Mouse (Mus musculus): ENCODE data around the gene Eif5.

DNA sequence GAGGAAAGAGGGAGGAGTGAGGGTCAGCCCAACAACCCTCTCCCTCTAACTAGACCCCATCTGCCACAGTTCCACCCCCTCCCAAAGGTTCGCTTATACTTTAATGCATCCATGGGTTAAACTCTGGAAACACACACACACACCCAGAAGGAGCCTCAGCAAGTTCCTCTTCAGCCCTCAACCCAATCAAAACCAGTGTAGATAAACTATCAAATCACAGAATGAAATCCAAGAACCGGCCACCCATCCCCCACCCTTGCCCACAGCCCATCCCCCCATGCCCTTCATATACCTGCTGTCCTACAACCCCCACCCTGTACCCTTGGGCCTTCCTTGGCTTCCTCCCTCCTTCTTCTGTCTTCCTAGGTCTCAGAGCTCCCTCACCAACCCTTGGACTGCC is 16.8 kb upstream of the Eif5 start:
- no peak for TF ChIP-seq CTCF (IDR thresholded peaks at IDR 0.05; ENCODE audit: extremely low read depth, insufficient read length, insufficient replicate concordance, low read depth, low read length)
- TF ChIP-seq POLR2A (IDR thresholded peaks at IDR 0.05; ENCODE audit: low read depth, low read length): no peak
